Mouse (Mus musculus) forebrain, embryonic 12.5 days (tissue): ENCODE results near the gene Pde4d. TPM values are rescaled to one million over a fixed set of nuclear protein-coding genes. Genes with fewer than 3 reads are reported as not detected.

ENCODE experiments used
- ATAC-seq: fragments of 200-750 bp; cut with Nextera tagmentation; 2 replicates; pipeline ENCODE4 v1.8.0; 2017; ENCODE audit warnings: moderate TSS enrichment; ENCODE audit not compliant: low FRiP score
- H3K27ac ChIP-seq: fragments of 300-500 bp; sonication (generic); 2 replicates; pipeline ENCODE4 v1.5.1; 2016; ENCODE audit warnings: mild to moderate bottlenecking
- H3K27me3 ChIP-seq: fragments of 300-500 bp; sonication (generic); 2 replicates; pipeline ENCODE4 v1.6.1; 2016; ENCODE audit warnings: mild to moderate bottlenecking
- H3K36me3 ChIP-seq: fragments of 300-500 bp; sonication (generic); replicated peaks from 2 replicates; pipeline ENCODE4 v1.6.1; 2016; ENCODE audit warnings: mild to moderate bottlenecking
- H3K4me1 ChIP-seq: fragments of 300-500 bp; sonication (generic); 2 replicates; pipeline ENCODE4 v1.6.1; 2016
- H3K4me2 ChIP-seq: fragments of 300-500 bp; sonication (generic); 2 replicates; pipeline ENCODE4 v1.6.1; 2016; ENCODE audit warnings: mild to moderate bottlenecking, moderate library complexity
- H3K4me3 ChIP-seq: fragments of 300-500 bp; sonication (generic); replicated peaks from 2 replicates; pipeline ENCODE4 v1.5.1; 2016; ENCODE audit warnings: mild to moderate bottlenecking
- H3K9ac ChIP-seq: fragments of 300-500 bp; sonication (generic); 2 replicates; pipeline ENCODE4 v1.6.1; 2016; ENCODE audit warnings: mild to moderate bottlenecking
- H3K9me3 ChIP-seq: fragments of 300-500 bp; sonication (generic); 2 replicates; pipeline ENCODE4 v1.6.1; 2016
- WGBS: fragments of 180-500 bp; shearing (Covaris S2); methylation state at CpG from one replicate; pipeline ENCODE4 v1.1.7; 2016; 5-methylcytosine and 5-hydroxymethylcytosine counted together
- polyA plus RNA-seq: library from polyadenylated mRNA; unstranded; fragments of >200 nt; fragmentation: Nextera tagmentation; extraction: Ambion mirVana; gene quantifications from 2 replicates; pipeline ENCODE4 v1.2.1, GENCODE M21; 2016

Gene Pde4d
- polyA plus RNA-seq, 1 experiment from 2014 or later, result 15.0 TPM

GRCm38 (mm10) chr13:109441401-109441973 is 991.7 kb downstream of the Pde4d start:
- H3K9ac ChIP-seq, result peak overlapping the region; percentile 58
- peak overlapping the region; percentile 69 for H3K4me2 ChIP-seq
- peak; percentile 13; the same call in 1 of the 2 replicates for ATAC-seq
- no peaks in the 10 kb centered on the region for H3K36me3 ChIP-seq
- peak overlapping the region; percentile 65 for H3K27ac ChIP-seq
- peak overlapping the region; percentile 52 for H3K4me3 ChIP-seq
- H3K27me3 ChIP-seq, result no peaks in the 10 kb centered on the region
- no peaks in the 10 kb centered on the region for H3K9me3 ChIP-seq
- 35% methylated on average over 12 of the region's 12 CpGs for WGBS
- peaks cover 28% of the 10 kb centered on the region for H3K4me1 ChIP-seq

- no peak overlapping the region for H3K9ac ChIP-seq
- no peak overlapping the region for H3K27ac ChIP-seq
- ATAC-seq, result no peak
- no peak overlapping the region for H3K4me2 ChIP-seq
- peaks cover 20% of the 10 kb centered on the region; the same call in 1 of the 2 replicates for H3K4me1 ChIP-seq
- no peaks in the 10 kb centered on the region for H3K36me3 ChIP-seq
- no peak overlapping the region for H3K4me3 ChIP-seq
- H3K9me3 ChIP-seq, result peaks cover under 1% of the 10 kb centered on the region; the same call in 1 of the 2 replicates
- H3K27me3 ChIP-seq, result no peaks in the 10 kb centered on the region
- WGBS, result 86% methylated on average over 7 of the region's 7 CpGs
Measured at GRCm38 (mm10) chr13:109446138-109446537, 996.4 kb downstream of the Pde4d start.

GRCm38 (mm10) chr13:109448121-109448520 is 998.4 kb downstream of the Pde4d start:
- Histone ChIP-seq H3K4me1 (peaks cover 12% of the 10 kb centered on the region; the same call in 1 of the 2 replicates), H3K36me3 (no peaks in the 10 kb centered on the region), H3K9me3 (peaks cover 3% of the 10 kb centered on the region; the same call in 1 of the 2 replicates), H3K27ac (no peak overlapping the region), H3K27me3 (no peaks in the 10 kb centered on the region), H3K9ac (no peak overlapping the region), H3K4me2 (no peak overlapping the region), H3K4me3 (no peak overlapping the region)
- no peak for ATAC-seq
- WGBS, result 91% methylated on average over 5 of the region's 5 CpGs

- Histone ChIP-seq H3K4me3 (no peak overlapping the region), H3K27me3 (no peaks in the 10 kb centered on the region), H3K9me3 (no peaks in the 10 kb centered on the region), H3K27ac (no peak overlapping the region), H3K4me2 (no peak overlapping the region), H3K4me1 (no peaks in the 10 kb centered on the region), H3K9ac (no peak overlapping the region), H3K36me3 (no peaks in the 10 kb centered on the region)
- ATAC-seq, result no peak
Measured at GRCm38 (mm10) chr13:109474344-109474743, 1024.6 kb downstream of the Pde4d start.

GRCm38 (mm10) chr13:109481446-109481845 is 1031.7 kb downstream of the Pde4d start:
- Histone ChIP-seq H3K27me3 (no peaks in the 10 kb centered on the region), H3K36me3 (no peaks in the 10 kb centered on the region), H3K4me3 (no peak overlapping the region), H3K4me1 (no peaks in the 10 kb centered on the region), H3K4me2 (no peak overlapping the region), H3K9me3 (no peaks in the 10 kb centered on the region), H3K27ac (no peak overlapping the region), H3K9ac (no peak overlapping the region)
- no peak for ATAC-seq
- WGBS, result 74% methylated on average over 7 of the region's 7 CpGs

GRCm38 (mm10) chr13:109486166-109486565 is 1036.4 kb downstream of the Pde4d start:
- Histone ChIP-seq H3K9me3 (no peaks in the 10 kb centered on the region), H3K9ac (no peak overlapping the region), H3K4me2 (no peak overlapping the region), H3K36me3 (no peaks in the 10 kb centered on the region), H3K4me1 (peaks cover 12% of the 10 kb centered on the region), H3K27ac (no peak overlapping the region), H3K27me3 (no peaks in the 10 kb centered on the region), H3K4me3 (no peak overlapping the region)
- ATAC-seq, result no peak
- 68% methylated on average over 6 of the region's 6 CpGs for WGBS

GRCm38 (mm10) chr13:109487378-109487777 is 1037.6 kb downstream of the Pde4d start:
- Histone ChIP-seq H3K9me3 (no peaks in the 10 kb centered on the region), H3K36me3 (no peaks in the 10 kb centered on the region), H3K4me1 (peaks cover 12% of the 10 kb centered on the region), H3K27ac (no peak overlapping the region), H3K4me2 (no peak overlapping the region), H3K4me3 (no peak overlapping the region), H3K9ac (no peak overlapping the region), H3K27me3 (no peaks in the 10 kb centered on the region)
- WGBS, result 44% methylated on average over 2 of the region's 2 CpGs
- ATAC-seq, result peak; percentile 30; the same call in 1 of the 2 replicates

- Histone ChIP-seq H3K4me1 (peaks cover 12% of the 10 kb centered on the region), H3K27me3 (no peaks in the 10 kb centered on the region), H3K4me2 (no peak overlapping the region), H3K27ac (0 out of 2 replicates have a peak overlapping the region, but pooled peaks have one; percentile 8), H3K4me3 (no peak overlapping the region), H3K9ac (no peak overlapping the region), H3K36me3 (no peaks in the 10 kb centered on the region), H3K9me3 (no peaks in the 10 kb centered on the region)
- WGBS, result 52% methylated on average over 2 of the region's 2 CpGs
- 0 out of 2 replicates have a peak, but pooled peaks have one; percentile 43 for ATAC-seq
Measured at GRCm38 (mm10) chr13:109490853-109491252, 1041.1 kb downstream of the Pde4d start.

GRCm38 (mm10) chr13:109491829-109492228 is 1042.1 kb downstream of the Pde4d start:
- no peak for ATAC-seq
- no peak overlapping the region for H3K4me2 ChIP-seq
- no peak overlapping the region for H3K27ac ChIP-seq
- H3K27me3 ChIP-seq, result no peaks in the 10 kb centered on the region
- H3K9ac ChIP-seq, result no peak overlapping the region
- H3K9me3 ChIP-seq, result no peaks in the 10 kb centered on the region
- H3K4me3 ChIP-seq, result no peak overlapping the region
- H3K36me3 ChIP-seq, result no peaks in the 10 kb centered on the region
- WGBS, result 47% methylated on average over 4 of the region's 4 CpGs
- peaks cover 12% of the 10 kb centered on the region for H3K4me1 ChIP-seq

- Histone ChIP-seq H3K27me3 (no peaks in the 10 kb centered on the region), H3K4me3 (no peak overlapping the region), H3K9ac (no peak overlapping the region), H3K36me3 (no peaks in the 10 kb centered on the region), H3K4me2 (no peak overlapping the region), H3K27ac (no peak overlapping the region), H3K9me3 (no peaks in the 10 kb centered on the region), H3K4me1 (no peaks in the 10 kb centered on the region)
- no peak for ATAC-seq
- 86% methylated on average over 9 of the region's 9 CpGs for WGBS
Measured at GRCm38 (mm10) chr13:109500336-109500735, 1050.6 kb downstream of the Pde4d start.

- H3K27ac ChIP-seq, result no peak overlapping the region
- no peak for ATAC-seq
- no peaks in the 10 kb centered on the region for H3K4me1 ChIP-seq
- no peaks in the 10 kb centered on the region for H3K27me3 ChIP-seq
- no peaks in the 10 kb centered on the region for H3K9me3 ChIP-seq
- no peak overlapping the region for H3K4me3 ChIP-seq
- no peak overlapping the region for H3K4me2 ChIP-seq
- no peaks in the 10 kb centered on the region for H3K36me3 ChIP-seq
- WGBS, result 86% methylated on average over 7 of the region's 7 CpGs
- H3K9ac ChIP-seq, result no peak overlapping the region
Measured at GRCm38 (mm10) chr13:109502796-109503195, 1053.0 kb downstream of the Pde4d start.

GRCm38 (mm10) chr13:109506754-109507153 is 1057.0 kb downstream of the Pde4d start:
- H3K4me1 ChIP-seq, result no peaks in the 10 kb centered on the region
- H3K9me3 ChIP-seq, result no peaks in the 10 kb centered on the region
- no peak overlapping the region for H3K9ac ChIP-seq
- H3K4me3 ChIP-seq, result no peak overlapping the region
- H3K27ac ChIP-seq, result no peak overlapping the region
- no peak for ATAC-seq
- no peaks in the 10 kb centered on the region for H3K27me3 ChIP-seq
- H3K4me2 ChIP-seq, result no peak overlapping the region
- WGBS, result 88% methylated on average over 7 of the region's 7 CpGs
- H3K36me3 ChIP-seq, result no peaks in the 10 kb centered on the region

- no peaks in the 10 kb centered on the region for H3K9me3 ChIP-seq
- H3K4me1 ChIP-seq, result no peaks in the 10 kb centered on the region
- no peak overlapping the region for H3K27ac ChIP-seq
- ATAC-seq, result no peak
- H3K4me2 ChIP-seq, result no peak overlapping the region
- H3K27me3 ChIP-seq, result no peaks in the 10 kb centered on the region
- no peaks in the 10 kb centered on the region for H3K36me3 ChIP-seq
- H3K4me3 ChIP-seq, result no peak overlapping the region
- no peak overlapping the region for H3K9ac ChIP-seq
- WGBS, result 85% methylated on average over 4 of the region's 4 CpGs
Measured at GRCm38 (mm10) chr13:109508472-109508871, 1058.7 kb downstream of the Pde4d start.
